Mouse (Mus musculus): ENCODE data around the gene Tmem132c. TPM values are rescaled to one million over a fixed set of nuclear protein-coding genes. Genes with fewer than 3 reads are reported as not detected.
A peak's percentile ranks its signal among the peaks of the same experiment; 100 is the strongest.

The Tmem132c gene
- polyA plus RNA-seq, 1 experiment, result not detected

GRCm38 (mm10) chr5:127491724-127492123 lies 250.1 kb downstream of the Tmem132c start:
- no peak overlapping the region for H3K4me3 ChIP-seq
- no peaks in the 10 kb centered on the region for H3K36me3 ChIP-seq (ENCODE audit: control insufficient read depth, insufficient read depth)
- no peak overlapping the region for H3ac ChIP-seq (ENCODE audit: control insufficient read depth, insufficient read length)
- TF ChIP-seq TCF3 (IDR thresholded peaks at IDR 0.05; ENCODE audit: insufficient read length, low read depth) (no peak), REST (IDR thresholded peaks at IDR 0.05; ENCODE audit: insufficient read depth, insufficient read length) (no peak), POLR2A (IDR thresholded peaks at IDR 0.05; ENCODE audit: insufficient read length, low read depth) (no peak), USF1 (IDR thresholded peaks at IDR 0.05; ENCODE audit: low read depth) (no peak)
- H3K79me2 ChIP-seq (ENCODE audit: control insufficient read depth, insufficient read depth), result no peaks in the 10 kb centered on the region
- no peak overlapping the region for H3K4me2 ChIP-seq (ENCODE audit: low read depth)
- H3K27me3 ChIP-seq (ENCODE audit: control insufficient read depth, insufficient read depth, insufficient read length), result no peaks in the 10 kb centered on the region

DNA sequence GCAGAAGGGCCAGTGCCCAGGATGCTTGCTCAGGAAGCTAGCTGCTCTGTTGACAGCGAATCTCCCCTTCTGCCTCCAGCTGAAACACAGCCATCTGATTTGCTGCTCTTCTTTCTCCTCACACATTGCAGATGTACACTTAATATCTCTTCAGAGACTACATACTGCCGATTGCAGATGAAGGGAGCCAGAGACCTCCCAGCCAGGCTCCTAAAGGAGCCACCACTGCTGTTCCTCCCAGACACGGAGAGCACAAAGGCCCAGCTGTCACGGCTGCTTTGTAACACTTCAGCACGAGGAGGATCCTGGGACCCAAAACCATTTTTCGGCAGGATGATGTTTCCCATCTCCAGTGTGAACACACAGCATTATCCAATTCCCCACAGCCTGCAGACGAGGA lies 255.3 kb downstream of the Tmem132c start:
- TF ChIP-seq MYOD1 (IDR thresholded peaks at IDR 0.05; ENCODE audit: control insufficient read depth in 1 of 3, insufficient read length in 2 of 3, low read depth in 2 of 3) (no peak), TCF3 (IDR thresholded peaks at IDR 0.05; ENCODE audit: insufficient read length, low read depth) (no peak), SRF (IDR thresholded peaks at IDR 0.05; ENCODE audit: control insufficient read depth, insufficient read length, low read depth) (no peak), REST (IDR thresholded peaks at IDR 0.05; ENCODE audit: insufficient read depth, insufficient read length) (no peak), CEBPB (IDR thresholded peaks at IDR 0.05; ENCODE audit: insufficient read depth, poor library complexity, severe bottlenecking) (no peak), POLR2AphosphoS2 (IDR thresholded peaks at IDR 0.05; ENCODE audit: insufficient read length, low read depth) (no peak), TCF12 (IDR thresholded peaks at IDR 0.05; ENCODE audit: insufficient read depth, poor library complexity, severe bottlenecking) (no peak), E2F4 (IDR thresholded peaks at IDR 0.05; ENCODE audit: insufficient read depth) (no peak), USF1 (IDR thresholded peaks at IDR 0.05; ENCODE audit: low read depth) (no peak), POLR2A (IDR thresholded peaks at IDR 0.05; ENCODE audit: insufficient read length, low read depth) (no peak), MAX (IDR thresholded peaks at IDR 0.05; ENCODE audit: low read depth) (no peak), MYOG (IDR thresholded peaks at IDR 0.05; ENCODE audit: control insufficient read depth in 1 of 3, insufficient read depth in 1 of 3, insufficient read length in 2 of 3, low read depth in 2 of 3) (no peak)
- no peak overlapping the region for H3K4me3 ChIP-seq

GRCm38 (mm10) chr5:127499151-127499827 lies 257.7 kb downstream of the Tmem132c start:
- Histone ChIP-seq H3K79me2 (ENCODE audit: control insufficient read depth, insufficient read depth) (no peaks in the 10 kb centered on the region), H3K36me3 (ENCODE audit: control insufficient read depth, insufficient read depth) (no peaks in the 10 kb centered on the region), H3K4me2 (ENCODE audit: low read depth) (no peak overlapping the region), H3K4me3 (no peak overlapping the region), H3ac (ENCODE audit: control insufficient read depth, insufficient read length) (no peak overlapping the region), H3K27me3 (ENCODE audit: control insufficient read depth, insufficient read depth, insufficient read length) (no peaks in the 10 kb centered on the region)
- TF ChIP-seq USF1 (IDR thresholded peaks at IDR 0.05; ENCODE audit: low read depth), result no peak
- TF ChIP-seq TCF3 (IDR thresholded peaks at IDR 0.05; ENCODE audit: insufficient read length, low read depth), result no peak
- no peak for TF ChIP-seq E2F4 (IDR thresholded peaks at IDR 0.05; ENCODE audit: insufficient read depth)
- TF ChIP-seq MYOD1 (IDR thresholded peaks at IDR 0.05; ENCODE audit: control insufficient read depth in 1 of 3, insufficient read length in 2 of 3, low read depth in 2 of 3), result no peak
- no peak for TF ChIP-seq CEBPB (IDR thresholded peaks at IDR 0.05; ENCODE audit: insufficient read depth, poor library complexity, severe bottlenecking)
- no peak for TF ChIP-seq TCF12 (IDR thresholded peaks at IDR 0.05; ENCODE audit: insufficient read depth, poor library complexity, severe bottlenecking)
- TF ChIP-seq MAX (IDR thresholded peaks at IDR 0.05; ENCODE audit: low read depth), result no peak
- no peak for TF ChIP-seq REST (IDR thresholded peaks at IDR 0.05; ENCODE audit: insufficient read depth, insufficient read length)
- no peak for TF ChIP-seq MYOG (IDR thresholded peaks at IDR 0.05; ENCODE audit: control insufficient read depth in 1 of 3, insufficient read depth in 1 of 3, insufficient read length in 2 of 3, low read depth in 2 of 3)
- TF ChIP-seq SRF (IDR thresholded peaks at IDR 0.05; ENCODE audit: control insufficient read depth, insufficient read length, low read depth), result no peak
- TF ChIP-seq POLR2A (IDR thresholded peaks at IDR 0.05; ENCODE audit: insufficient read length, low read depth), result no peak
- no peak for TF ChIP-seq POLR2AphosphoS2 (IDR thresholded peaks at IDR 0.05; ENCODE audit: insufficient read length, low read depth)

More for the DNA sequence above, 255.3 kb downstream of the Tmem132c start:
- H3K27me3 ChIP-seq (ENCODE audit: control insufficient read depth, insufficient read depth, insufficient read length), result no peaks in the 10 kb centered on the region
- no peak overlapping the region for H3K4me2 ChIP-seq (ENCODE audit: low read depth)
- H3ac ChIP-seq (ENCODE audit: control insufficient read depth, insufficient read length), result no peak overlapping the region
- H3K79me2 ChIP-seq (ENCODE audit: control insufficient read depth, insufficient read depth), result no peaks in the 10 kb centered on the region
- no peaks in the 10 kb centered on the region for H3K36me3 ChIP-seq (ENCODE audit: control insufficient read depth, insufficient read depth)

DNA sequence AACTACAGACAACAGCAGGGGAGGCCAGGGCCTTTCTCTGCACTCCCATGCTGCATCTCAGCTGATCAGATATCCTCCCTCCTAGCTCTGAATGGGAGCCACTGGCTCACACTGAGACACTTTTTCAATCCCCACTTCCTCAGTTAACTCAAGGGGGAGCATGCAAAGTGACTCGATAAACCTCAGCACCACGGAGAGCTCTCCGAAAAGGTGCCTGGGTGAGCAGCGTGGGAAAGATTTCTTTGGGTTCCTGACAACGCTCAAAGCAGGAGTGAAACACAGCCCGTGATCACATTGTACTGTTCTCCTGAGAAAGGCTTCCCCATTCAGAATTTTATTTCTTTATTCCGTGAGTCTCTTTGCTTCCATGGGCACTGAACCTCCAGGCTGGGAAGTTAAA lies 261.2 kb downstream of the Tmem132c start:
- H3ac ChIP-seq (ENCODE audit: control insufficient read depth, insufficient read length), result no peak overlapping the region
- H3K4me3 ChIP-seq, result no peak overlapping the region
- no peaks in the 10 kb centered on the region for H3K36me3 ChIP-seq (ENCODE audit: control insufficient read depth, insufficient read depth)
- H3K27me3 ChIP-seq (ENCODE audit: control insufficient read depth, insufficient read depth, insufficient read length), result no peaks in the 10 kb centered on the region
- H3K4me2 ChIP-seq (ENCODE audit: low read depth), result no peak overlapping the region
- peak; percentile 10 for TF ChIP-seq REST (IDR thresholded peaks at IDR 0.05; ENCODE audit: insufficient read depth, insufficient read length)
- no peak for TF ChIP-seq POLR2AphosphoS2 (IDR thresholded peaks at IDR 0.05; ENCODE audit: insufficient read length, low read depth)
- TF ChIP-seq TCF12 (IDR thresholded peaks at IDR 0.05; ENCODE audit: insufficient read depth, poor library complexity, severe bottlenecking), result no peak
- no peak for TF ChIP-seq USF1 (IDR thresholded peaks at IDR 0.05; ENCODE audit: low read depth)
- no peak for TF ChIP-seq POLR2A (IDR thresholded peaks at IDR 0.05; ENCODE audit: insufficient read length, low read depth)
- TF ChIP-seq CEBPB (IDR thresholded peaks at IDR 0.05; ENCODE audit: insufficient read depth, poor library complexity, severe bottlenecking), result no peak
- TF ChIP-seq E2F4 (IDR thresholded peaks at IDR 0.05; ENCODE audit: insufficient read depth), result no peak
- TF ChIP-seq SRF (IDR thresholded peaks at IDR 0.05; ENCODE audit: control insufficient read depth, insufficient read length, low read depth), result no peak
- no peaks in the 10 kb centered on the region for H3K79me2 ChIP-seq (ENCODE audit: control insufficient read depth, insufficient read depth)

GRCm38 (mm10) chr5:127505697-127506096 lies 264.1 kb downstream of the Tmem132c start:
- no peak overlapping the region for H3K4me2 ChIP-seq (ENCODE audit: low read depth)
- no peak overlapping the region for H3K4me3 ChIP-seq
- H3K79me2 ChIP-seq (ENCODE audit: control insufficient read depth, insufficient read depth), result no peaks in the 10 kb centered on the region
- TF ChIP-seq USF1 (IDR thresholded peaks at IDR 0.05; ENCODE audit: low read depth) (no peak), MYOD1 (IDR thresholded peaks at IDR 0.05; ENCODE audit: control insufficient read depth in 1 of 3, insufficient read length in 2 of 3, low read depth in 2 of 3) (no peak), SRF (IDR thresholded peaks at IDR 0.05; ENCODE audit: control insufficient read depth, insufficient read length, low read depth) (no peak), E2F4 (IDR thresholded peaks at IDR 0.05; ENCODE audit: insufficient read depth) (no peak), TCF3 (IDR thresholded peaks at IDR 0.05; ENCODE audit: insufficient read length, low read depth) (no peak), POLR2AphosphoS2 (IDR thresholded peaks at IDR 0.05; ENCODE audit: insufficient read length, low read depth) (no peak)
- no peaks in the 10 kb centered on the region for H3K36me3 ChIP-seq (ENCODE audit: control insufficient read depth, insufficient read depth)
- no peak overlapping the region for H3ac ChIP-seq (ENCODE audit: control insufficient read depth, insufficient read length)
- H3K27me3 ChIP-seq (ENCODE audit: control insufficient read depth, insufficient read depth, insufficient read length), result no peaks in the 10 kb centered on the region

Data from myocyte (in vitro differentiated cells).